Mouse (Mus musculus) cerebellum, adult 11 months (tissue): ENCODE data around the gene Naip1.
"Not testable (repeated sequence)": the region's sequence is repeated elsewhere in the genome, so short reads cannot be mapped to it uniquely, and the experiment has no call there.

ENCODE experiments used
- DNase-seq: peaks from one replicate; pipeline ENCODE4 v3.0.0; 2022

Naip1 gene

GRCm38 (mm10) chr13:100391021-100391420 is 61.6 kb downstream of the Naip1 start:
- DNase-seq: not testable (repeated sequence)

GRCm38 (mm10) chr13:100370536-100370935 is 82.1 kb downstream of the Naip1 start:
- DNase-seq: no peak
